Mouse (Mus musculus): Measurements from ENCODE around the gene Olfr395. TPM values are rescaled to one million over a fixed set of nuclear protein-coding genes. Genes with fewer than 3 reads are reported as not detected.
"Not testable (repeated sequence)": the region's sequence is repeated elsewhere in the genome, so short reads cannot be mapped to it uniquely, and the experiment has no call there.

Gene Olfr395
- not detected for total RNA-seq (2021)
- long read RNA-seq, experiment 1, result 0 reads
- long read RNA-seq, experiment 2, result 0 reads

DNA sequence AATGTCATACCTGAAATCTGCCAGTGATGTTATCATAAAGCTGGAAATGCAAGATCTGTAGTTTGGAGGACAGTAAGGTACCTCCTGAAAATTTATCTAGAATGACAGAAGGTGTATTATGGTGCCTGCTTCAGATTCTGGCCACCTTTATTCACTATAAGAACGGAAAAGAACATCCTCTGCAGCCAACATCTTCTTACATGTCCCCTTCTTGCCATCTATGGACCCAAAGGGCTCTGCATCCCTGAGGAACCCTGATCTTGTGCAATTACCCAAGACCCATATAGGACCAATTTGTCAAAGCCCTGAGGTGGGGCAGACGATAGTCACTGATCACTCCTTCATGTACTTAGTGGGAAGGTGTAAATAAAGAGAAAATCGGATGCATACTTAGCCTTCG, at the start of gene Olfr395:
Gene Olfr395 (minus strand): TSS at position 101 of the 400 bp plus-strand sequence.
- not testable (repeated sequence) for DNase-seq (ENCODE audit: low spot score in 2 of 2)

DNA sequence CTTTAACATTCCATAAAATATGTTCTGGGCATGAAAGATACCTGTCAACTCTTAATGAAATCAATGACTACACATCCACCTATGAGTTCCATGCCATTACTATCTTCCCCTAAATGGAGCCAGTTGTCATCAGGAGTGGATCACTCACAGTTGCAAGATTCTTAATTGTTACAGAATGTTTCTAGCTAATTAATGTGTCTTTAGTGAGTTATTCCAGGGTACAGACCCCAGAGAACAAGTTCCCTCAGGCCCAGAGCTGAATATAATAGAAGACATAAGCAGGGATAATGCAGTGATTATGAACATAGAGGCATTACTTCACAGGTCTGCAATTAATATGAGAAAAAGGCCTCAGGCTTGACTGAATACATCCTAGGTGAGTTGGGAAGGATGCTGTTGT, 27.3 kb upstream of the Olfr395 start, which contains the start of gene Olfr23:
Gene Olfr23 (plus strand): TSS at position 301 of the 400 bp plus-strand sequence.
- DNase-seq (ENCODE audit: low spot score in 2 of 2), result no peak

DNA sequence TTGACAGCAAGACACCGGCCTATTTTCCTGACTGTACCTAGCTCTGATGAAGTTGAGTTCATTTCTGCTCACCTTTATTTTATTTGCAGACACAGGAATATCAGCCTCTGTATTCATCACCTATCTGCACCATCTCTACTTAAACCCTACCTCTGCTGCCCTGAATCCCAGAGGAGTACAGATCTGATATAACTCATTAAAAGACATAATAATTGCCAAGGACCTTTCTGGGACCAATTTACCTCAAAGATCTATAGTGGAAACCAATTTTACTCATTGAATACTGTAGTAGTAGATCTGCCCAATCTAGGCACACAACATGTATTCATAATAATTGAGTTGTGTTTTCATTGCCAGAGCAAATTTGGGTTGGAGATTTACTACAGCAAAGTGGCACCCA, 18.4 kb downstream of the Olfr395 start, which contains the start of gene Olfr394:
Gene Olfr394 (minus strand): TSS at position 101 of the 400 bp plus-strand sequence.
- DNase-seq (ENCODE audit: low spot score in 2 of 2), result no peak

Other genes starting within 250 kb of the Olfr395 start
- gene Zfp735, start 220.5 kb downstream of the Olfr395 start, total RNA-seq (2021), result not detected
- gene Olfr389, start 128.6 kb downstream of the Olfr395 start, total RNA-seq (2021), result not detected
- not detected for gene Olfr390, start 126.3 kb downstream of the Olfr395 start, total RNA-seq (2021)
- not detected for gene Olfr391-ps, start 106.2 kb downstream of the Olfr395 start, total RNA-seq (2021)
- not detected for gene Olfr392, start 92.2 kb downstream of the Olfr395 start, total RNA-seq (2021)
- gene Olfr393, start 57.8 kb downstream of the Olfr395 start, total RNA-seq (2021), result not detected
- not detected for gene Olfr394, start 18.5 kb downstream of the Olfr395 start, total RNA-seq (2021)
- gene Olfr23, start 27.4 kb upstream of the Olfr395 start, total RNA-seq (2021), result not detected
- gene Olfr397, start 51.5 kb upstream of the Olfr395 start, total RNA-seq (2021), result not detected
- not detected for gene Olfr398, start 81.1 kb upstream of the Olfr395 start, total RNA-seq (2021)
- gene Olfr139, start 147.3 kb upstream of the Olfr395 start, total RNA-seq (2021), result not detected
- gene Olfr399, start 147.3 kb upstream of the Olfr395 start, total RNA-seq (2021), result not detected
- gene Zfp616, start 160.7 kb upstream of the Olfr395 start, total RNA-seq (2021), result not detected
- not detected for gene Olfr401, start 204.4 kb upstream of the Olfr395 start, total RNA-seq (2021)
- gene Olfr402, start 244.2 kb upstream of the Olfr395 start, total RNA-seq (2021), result not detected